Mouse (Mus musculus): ENCODE results near the gene Rhebl1.

DNA sequence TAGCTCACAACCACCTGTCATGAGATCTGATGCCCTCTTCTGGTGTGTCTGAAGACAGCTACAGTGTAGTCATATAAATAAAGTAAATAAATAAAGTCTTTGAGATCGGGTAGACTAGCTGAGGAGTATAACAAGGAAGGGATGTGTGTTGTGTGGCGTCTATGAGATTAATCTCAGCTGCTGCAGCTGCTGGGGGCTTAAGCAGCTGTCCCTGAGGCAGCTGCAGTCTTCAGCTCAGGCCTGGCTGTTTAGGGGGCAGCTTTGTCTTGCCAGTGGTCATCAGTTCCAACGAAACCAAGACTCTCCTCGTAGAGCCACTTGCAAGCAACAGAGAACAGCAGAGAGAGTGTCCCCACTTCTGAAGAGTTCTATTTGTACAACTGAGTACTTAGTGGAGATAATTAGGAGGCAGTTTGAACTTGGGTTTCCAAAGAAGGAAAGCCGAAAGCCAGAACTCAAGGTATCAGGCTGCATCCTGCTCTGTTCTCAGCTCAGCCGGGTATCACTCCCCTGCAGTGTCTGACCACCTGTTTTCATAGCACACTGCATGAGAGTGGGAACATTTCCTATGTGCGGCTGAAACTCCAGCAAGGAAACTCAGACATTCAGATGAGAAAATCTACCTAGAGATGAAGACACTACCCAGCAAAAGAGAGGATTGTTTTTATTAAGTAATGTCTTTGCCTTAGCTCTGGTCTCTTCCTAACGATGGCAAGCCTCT is 7.5 kb downstream of the Rhebl1 start:
- TF ChIP-seq POLR2A (IDR thresholded peaks at IDR 0.05; ENCODE audit: borderline replicate concordance, insufficient read depth, low read length), result no peak
- TF ChIP-seq CTCF (IDR thresholded peaks at IDR 0.05; ENCODE audit: borderline replicate concordance, insufficient read depth, low read depth, low read length), result no peak

Measured in cerebellum, adult 2 months (tissue).